In genomic region chr10:43817522-43818198, GRCm38 (mm10) we compare ENCODE assay signal across 24 mouse cellular contexts.
"Had no signal": no experiment of that assay in that cellular context is flagged by ENCODE, and none has a peak within 500 bp of the region (broad histone marks: within the 10 kb centered on the region; RNA-seq: fewer than 3 reads in every experiment).

No protein-coding gene starts in this region.

- ATAC-seq: hindbrain, embryonic 16.5 days; inflammation-experienced regulatory T-cells, adult 6 months; intestine, postnatal 0 days; liver, embryonic 12.5 days had no signal

- H3K36me3 ChIP-seq: heart, embryonic 12.5 days; hindbrain, embryonic 10.5 days; hindbrain, embryonic 12.5 days; kidney, embryonic 15.5 days; limb, embryonic 10.5 days; limb, embryonic 12.5 days; liver, embryonic 12.5 days had no signal

- H3K4me2 ChIP-seq: heart, embryonic 12.5 days; hindbrain, embryonic 12.5 days; hindbrain, embryonic 14.5 days; kidney, embryonic 15.5 days; limb, embryonic 12.5 days; liver, embryonic 12.5 days had no signal

- H3K27ac ChIP-seq: gastrocnemius, adult 2 months; heart, adult 2 months; hindbrain, embryonic 10.5 days; hindbrain, embryonic 12.5 days; hindbrain, embryonic 14.5 days; kidney, embryonic 15.5 days; kidney, postnatal 0 days; limb, embryonic 10.5 days; limb, embryonic 12.5 days; liver, embryonic 12.5 days had no signal

- H3K4me3 ChIP-seq: gastrocnemius, adult 2 months; heart, adult 2 months; heart, embryonic 12.5 days; hindbrain, embryonic 10.5 days; hindbrain, embryonic 12.5 days; kidney, embryonic 15.5 days; limb, embryonic 10.5 days; limb, embryonic 12.5 days; liver, embryonic 12.5 days had no signal

- H3K4me1 ChIP-seq: heart, embryonic 12.5 days; hindbrain, embryonic 10.5 days; hindbrain, embryonic 12.5 days had no signal

- H3K9ac ChIP-seq: heart, embryonic 12.5 days; hindbrain, embryonic 12.5 days; hindbrain, embryonic 14.5 days; kidney, embryonic 15.5 days; limb, embryonic 12.5 days; liver, embryonic 12.5 days had no signal

- H3K9me3 ChIP-seq: heart, embryonic 12.5 days; hindbrain, embryonic 10.5 days; hindbrain, embryonic 12.5 days; kidney, embryonic 15.5 days; limb, embryonic 10.5 days; limb, embryonic 12.5 days; liver, embryonic 12.5 days had no signal

- DNase-seq: gastrocnemius, adult 2 months; gastrocnemius, postnatal 10 days; gastrocnemius, postnatal 25 days; heart, adult 2 months; heart, postnatal 10 days; heart, postnatal 4 days; kidney, adult 18-20 months; kidney, adult 8-10 months; kidney, postnatal 14 days; kidney, postnatal 36 days; layer of hippocampus, adult 9-11 months; layer of hippocampus, postnatal 36 days had no signal

- H3K27me3 ChIP-seq: heart, embryonic 12.5 days; hindbrain, embryonic 12.5 days; kidney, embryonic 15.5 days; limb, embryonic 12.5 days; liver, embryonic 12.5 days had no signal
